8 mouse cellular contexts compared by ENCODE assay signal in the genomic region with DNA sequence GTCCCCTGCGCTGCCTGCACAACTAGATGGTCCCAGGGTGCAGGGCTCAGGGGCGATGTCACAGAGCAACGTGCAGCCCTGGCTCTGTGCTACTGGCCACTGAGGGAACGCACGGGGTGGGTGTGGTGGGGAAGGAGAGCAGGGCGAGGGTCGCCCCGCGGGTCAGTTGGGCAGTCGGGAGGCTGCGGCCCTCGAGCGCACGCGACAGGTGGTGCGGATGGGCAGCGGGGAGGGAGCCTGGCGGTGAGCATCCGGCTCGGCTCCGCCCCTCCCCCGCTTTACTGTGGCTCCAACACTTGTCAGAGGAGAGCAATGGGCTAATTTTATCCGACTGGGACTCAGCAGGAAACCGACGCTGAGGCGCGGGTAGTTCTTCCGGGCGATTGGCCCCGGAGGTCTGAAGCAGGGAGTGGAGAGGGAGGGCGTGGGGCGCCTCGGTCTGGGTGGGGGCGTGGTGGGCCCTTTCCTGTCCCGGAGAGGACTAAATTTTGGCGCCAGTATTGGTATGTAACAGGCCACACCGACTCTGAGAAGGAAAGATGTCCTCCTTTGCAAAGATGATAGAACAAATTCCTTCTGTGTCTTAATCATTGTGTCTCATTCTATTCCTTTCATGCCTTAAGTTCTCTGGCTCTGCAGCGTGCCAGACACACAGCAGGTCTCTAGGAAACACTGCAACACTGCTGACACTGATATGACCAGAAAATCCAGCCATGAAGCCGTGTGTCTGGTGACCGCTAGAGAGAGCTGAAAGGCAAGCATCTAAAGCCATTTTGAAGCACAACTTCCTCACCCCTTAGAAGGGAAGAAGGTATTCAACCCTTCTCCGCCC.
DNase-seq lines count a peak whose midpoint lies in the region; ATAC-seq and TF ChIP-seq lines count a peak whose summit lies in the region.

No protein-coding gene starts in this region.

- no peak for TF ChIP-seq CTCF in ES-Bruce4 (IDR thresholded peaks at IDR 0.05; ENCODE audit: low read depth, low read length)
- TF ChIP-seq CTCF in testis, adult 2 months (IDR thresholded peaks at IDR 0.05; ENCODE audit: control insufficient read depth, insufficient read depth, insufficient replicate concordance, low read depth, low read length): no peak

- TF ChIP-seq EP300 in ES-Bruce4 (IDR thresholded peaks at IDR 0.05; ENCODE audit: insufficient read depth, low read depth, low read length): no peak

- H3K4me2 ChIP-seq in forebrain, embryonic 12.5 days: peak overlapping the region; percentile 77
- H3K4me2 ChIP-seq in heart, embryonic 16.5 days (ENCODE audit: low read depth, low read length): peak overlapping the region; percentile 83
- H3K4me2 ChIP-seq in liver, embryonic 12.5 days: peak overlapping the region; percentile 78

- no peaks in the 10 kb centered on the region for H3K4me1 ChIP-seq in ES-Bruce4 (ENCODE audit: control insufficient read depth, insufficient read depth, low read length)
- no peaks in the 10 kb centered on the region for H3K4me1 ChIP-seq in brown adipose tissue, adult 24 weeks (ENCODE audit: control insufficient read depth, insufficient read depth, insufficient read length, low read length)
- peaks cover 12% of the 10 kb centered on the region for H3K4me1 ChIP-seq in forebrain, embryonic 12.5 days
- H3K4me1 ChIP-seq in heart, embryonic 16.5 days (ENCODE audit: control insufficient read depth, insufficient read depth, low read length): peaks cover 9% of the 10 kb centered on the region
- H3K4me1 ChIP-seq in liver, embryonic 12.5 days: no peaks in the 10 kb centered on the region; the same call in 1 of the 2 replicates
- peaks cover 7% of the 10 kb centered on the region for H3K4me1 ChIP-seq in testis, adult 2 months (ENCODE audit: control insufficient read depth, insufficient read depth, low read length)

- 0 out of 2 replicates have a peak, but pooled peaks cover 2% of the 10 kb centered on the region for H3K27me3 ChIP-seq in ES-Bruce4 (ENCODE audit: control insufficient read depth, insufficient read depth, low read length, poor library complexity, severe bottlenecking)
- H3K27me3 ChIP-seq in forebrain, embryonic 12.5 days: peaks cover 94% of the 10 kb centered on the region
- peaks cover 81% of the 10 kb centered on the region for H3K27me3 ChIP-seq in heart, embryonic 16.5 days (ENCODE audit: control insufficient read depth, insufficient read depth, low read length)
- peaks cover 82% of the 10 kb centered on the region for H3K27me3 ChIP-seq in liver, embryonic 12.5 days (replicated peaks)
- no peaks in the 10 kb centered on the region for H3K27me3 ChIP-seq in testis, adult 2 months (ENCODE audit: control insufficient read depth, insufficient read depth, low read length)

- no peaks in the 10 kb centered on the region for H3K36me3 ChIP-seq in ES-Bruce4 (ENCODE audit: control insufficient read depth, insufficient read depth, low read length, poor library complexity, severe bottlenecking)
- H3K36me3 ChIP-seq in forebrain, embryonic 12.5 days (replicated peaks): no peaks in the 10 kb centered on the region
- no peaks in the 10 kb centered on the region for H3K36me3 ChIP-seq in heart, embryonic 16.5 days (ENCODE audit: control insufficient read depth, insufficient read depth)
- no peaks in the 10 kb centered on the region for H3K36me3 ChIP-seq in liver, embryonic 12.5 days
- H3K36me3 ChIP-seq in testis, adult 2 months (ENCODE audit: control insufficient read depth, insufficient read depth, low read length): no peaks in the 10 kb centered on the region

- H3K27ac ChIP-seq in ES-Bruce4 (ENCODE audit: insufficient read depth, low read length): no peak overlapping the region
- no peak overlapping the region for H3K27ac ChIP-seq in brown adipose tissue, adult 24 weeks (replicated peaks; ENCODE audit: low read depth, low read length)
- peak overlapping the region; percentile 69; the same call in 1 of the 2 replicates for H3K27ac ChIP-seq in forebrain, embryonic 12.5 days
- peak overlapping the region; percentile 82 for H3K27ac ChIP-seq in heart, embryonic 16.5 days (ENCODE audit: low read length)
- H3K27ac ChIP-seq in liver, embryonic 12.5 days: no peak overlapping the region
- H3K27ac ChIP-seq in testis, adult 2 months (ENCODE audit: control insufficient read depth, insufficient read depth, low read depth, low read length): no peak overlapping the region; the same call in 1 of the 2 replicates

- H3K9me3 ChIP-seq in ES-Bruce4 (replicated peaks; ENCODE audit: control insufficient read depth, insufficient read depth, low read length, poor library complexity, severe bottlenecking): no peaks in the 10 kb centered on the region
- H3K9me3 ChIP-seq in forebrain, embryonic 12.5 days: no peaks in the 10 kb centered on the region
- H3K9me3 ChIP-seq in heart, embryonic 16.5 days (replicated peaks; ENCODE audit: control insufficient read depth, low read length): no peaks in the 10 kb centered on the region
- H3K9me3 ChIP-seq in liver, embryonic 12.5 days (replicated peaks): no peaks in the 10 kb centered on the region

- no peak overlapping the region for H3K9ac ChIP-seq in ES-Bruce4 (ENCODE audit: low read depth, poor library complexity, severe bottlenecking)
- H3K9ac ChIP-seq in forebrain, embryonic 12.5 days: peak overlapping the region; percentile 42
- H3K9ac ChIP-seq in heart, embryonic 16.5 days (ENCODE audit: low read length): peak overlapping the region; percentile 67
- H3K9ac ChIP-seq in liver, embryonic 12.5 days: no peak overlapping the region

- peak; percentile 75 for ATAC-seq in forebrain, embryonic 12.5 days (ENCODE audit: low FRiP score)
- ATAC-seq in heart, embryonic 16.5 days (replicated peaks; ENCODE audit: extremely low read depth, insufficient read depth, low FRiP score): peak; percentile 89
- ATAC-seq in liver, embryonic 12.5 days: peak; percentile 77

- 1% methylated on average over 39 of the region's 41 CpGs for WGBS in forebrain, embryonic 12.5 days
- 2% methylated on average over 37 of the region's 41 CpGs for WGBS in heart, embryonic 16.5 days
- 3% methylated on average over 33 of the region's 41 CpGs for WGBS in liver, embryonic 12.5 days (ENCODE audit: insufficient replicate concordance)

- TF ChIP-seq POLR2A in ES-Bruce4 (IDR thresholded peaks at IDR 0.05; ENCODE audit: insufficient read depth, low read length): no peak
- TF ChIP-seq POLR2A in testis, adult 2 months (IDR thresholded peaks at IDR 0.05; ENCODE audit: control insufficient read depth, low read depth, low read length): no peak

- H3K4me3 ChIP-seq in ES-Bruce4 (ENCODE audit: low read depth, low read length): peak overlapping the region; percentile 59
- H3K4me3 ChIP-seq in brown adipose tissue, adult 24 weeks (ENCODE audit: insufficient read depth, low read depth, low read length): peak overlapping the region; percentile 64
- H3K4me3 ChIP-seq in forebrain, embryonic 12.5 days (replicated peaks): peak overlapping the region; percentile 44
- peak overlapping the region; percentile 56 for H3K4me3 ChIP-seq in heart, embryonic 16.5 days (ENCODE audit: low read length)
- H3K4me3 ChIP-seq in liver, embryonic 12.5 days: peak overlapping the region; percentile 47
- peak overlapping the region; percentile 85 for H3K4me3 ChIP-seq in testis, adult 2 months (ENCODE audit: control insufficient read depth, low read depth, low read length)

- peak; percentile 68 for DNase-seq in kidney, postnatal 14 days
- peak; percentile 24 to 37 for DNase-seq in natural killer cell, adult 2 months (ENCODE audit: low spot score in 2 of 2)

Comparison
In these comparisons a context has a peak if more than half of its experiments do, and no peak if none do; other contexts are left out.
1. H3K27ac ChIP-seq: peak in forebrain, embryonic 12.5 days (single experiment) and heart, embryonic 16.5 days (single experiment); none in ES-Bruce4 (single experiment), brown adipose tissue, adult 24 weeks (single experiment), liver, embryonic 12.5 days (single experiment) and testis, adult 2 months (single experiment).
2. H3K9ac ChIP-seq: peak in forebrain, embryonic 12.5 days (single experiment) and heart, embryonic 16.5 days (single experiment); none in ES-Bruce4 (single experiment) and liver, embryonic 12.5 days (single experiment).
3. Peak in every context shown above with its lines, with median percentiles within 50 percentile points of each other: H3K4me3 ChIP-seq, ATAC-seq and H3K4me2 ChIP-seq.